Mouse (Mus musculus) activated CD4-positive, CD25-positive, alpha-beta regulatory T cell, adult 4 months (primary cell): ENCODE results near the gene Smap2. TPM values are rescaled to one million over a fixed set of nuclear protein-coding genes. Genes with fewer than 3 reads are reported as not detected.

Experiments
- ATAC-seq: one replicate; pipeline ENCODE4 v1.8.0; 2017
- polyA plus RNA-seq, 2 experiments: library from polyadenylated mRNA; unstranded; fragments of 100-300 nt; shearing (Covaris generic); gene quantifications; one replicate each; pipeline ENCODE4 v1.2.1; 2017

The Smap2 gene
- polyA plus RNA-seq, 2 experiments from 2014 or later, result 32.5 to 39.1 TPM

DNA sequence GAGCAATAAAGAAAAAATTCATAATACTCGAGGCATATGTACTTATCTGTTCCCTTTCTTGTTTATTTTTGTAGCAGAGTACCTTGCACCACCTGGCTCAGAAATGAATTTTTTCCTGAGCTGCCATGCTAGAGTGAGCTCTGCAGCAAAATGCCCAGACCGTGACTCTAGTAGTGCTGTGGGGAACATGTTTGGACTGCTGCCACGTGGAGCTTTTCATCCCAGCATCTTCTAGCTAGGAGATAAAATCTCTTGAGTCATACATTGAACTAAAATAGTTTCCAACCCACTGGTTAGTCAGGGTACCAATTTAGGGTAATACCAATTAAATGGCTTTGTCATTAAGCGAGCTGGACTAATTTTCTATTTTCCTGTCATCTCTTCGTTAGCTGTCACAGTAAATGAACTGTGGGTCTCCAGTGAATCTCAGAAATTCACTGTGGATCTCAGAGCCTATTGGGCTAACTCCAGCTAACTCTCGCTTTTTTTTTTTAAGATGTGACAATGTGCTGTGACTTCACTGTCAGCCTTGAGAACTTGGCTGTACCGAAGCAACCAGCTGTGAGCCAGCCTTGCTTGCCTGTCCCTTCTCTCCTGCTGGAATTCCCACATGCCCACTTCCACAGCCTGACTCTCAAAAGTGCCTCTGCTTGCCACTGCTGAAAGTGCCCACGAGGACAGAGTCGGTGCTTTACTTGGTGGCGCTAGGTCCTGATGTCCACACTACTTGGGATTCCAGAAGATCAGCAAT is 3.2 kb upstream of the Smap2 start:
- no peak for ATAC-seq

DNA sequence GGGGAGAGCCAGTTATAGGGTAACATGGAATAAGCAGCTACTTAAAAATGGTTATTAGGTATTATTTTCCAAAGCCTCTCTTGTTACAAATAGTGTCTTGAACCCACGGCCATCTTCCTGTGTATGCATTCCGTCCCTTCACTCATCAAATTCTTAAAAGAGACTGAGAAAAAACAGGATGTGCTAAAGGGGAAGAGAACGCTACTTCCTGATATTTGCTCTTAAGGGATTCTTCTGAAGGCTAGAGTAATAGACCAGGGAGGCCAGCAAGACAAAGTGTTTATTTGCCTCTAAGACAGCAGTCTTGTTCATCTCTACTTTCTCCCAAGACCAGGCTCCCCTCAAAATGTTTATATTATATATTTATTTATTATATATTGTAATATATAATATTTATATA is 1.2 kb upstream of the Smap2 start:
- ATAC-seq, result no peak

DNA sequence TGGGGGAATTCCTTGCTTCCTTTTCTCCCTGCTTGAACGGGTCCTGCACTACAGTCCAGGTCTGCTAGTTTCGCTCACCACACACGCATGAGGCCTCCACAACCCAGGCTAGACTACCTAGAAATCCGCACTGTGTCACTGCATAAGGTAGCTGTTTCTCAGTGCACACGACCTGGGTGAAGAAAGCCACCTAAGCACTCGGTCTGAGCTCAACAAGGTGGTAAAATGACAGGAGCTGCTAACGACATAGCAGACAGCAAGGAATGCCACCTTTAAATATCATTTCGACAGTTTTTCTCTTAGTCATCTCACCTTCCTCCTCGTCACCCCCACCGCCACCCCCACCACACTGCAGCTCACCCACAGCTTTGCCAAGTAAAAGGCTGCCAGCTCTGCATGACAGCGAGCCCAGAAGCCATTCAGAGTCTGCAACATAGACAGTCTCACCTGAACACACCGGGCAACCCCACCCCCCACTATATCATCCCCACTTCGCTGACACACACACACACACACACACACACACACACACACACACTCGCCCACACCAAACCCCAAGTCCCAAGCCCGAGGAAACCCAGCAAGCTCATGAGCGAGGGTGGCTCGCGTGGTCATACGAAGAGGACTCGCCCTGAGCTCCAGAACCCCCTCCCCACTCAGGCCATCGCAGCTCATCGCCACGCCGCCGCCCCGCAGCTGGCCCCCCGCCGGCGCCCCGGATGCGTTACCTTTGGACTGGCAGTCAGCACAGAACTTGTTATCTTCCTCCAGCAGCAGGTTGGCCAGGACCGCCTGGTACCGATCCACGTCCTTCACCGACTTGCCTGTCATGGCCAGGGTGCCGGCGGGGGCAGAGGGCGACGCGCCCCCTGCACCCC is 787 bp downstream of the Smap2 start:
- peak; percentile 43 for ATAC-seq

DNA sequence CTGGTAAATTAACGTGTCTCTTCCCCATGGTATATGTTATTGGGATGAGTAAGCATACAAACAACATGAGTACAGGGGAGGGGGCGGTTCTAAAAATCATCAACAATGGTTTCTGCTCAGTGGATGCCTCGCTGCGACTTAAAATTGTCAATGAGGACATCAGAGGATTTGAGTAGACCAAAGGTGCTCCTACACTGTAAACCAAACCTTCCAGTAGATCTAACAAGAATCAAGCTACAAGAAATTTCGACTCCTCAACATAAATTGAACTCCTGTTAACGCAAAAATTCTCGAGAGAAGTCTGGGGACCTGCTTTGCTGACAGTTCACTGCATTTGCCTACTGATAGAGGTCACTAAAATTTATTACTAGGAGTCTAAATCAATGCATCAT is 1.8 kb downstream of the Smap2 start:
- no peak for ATAC-seq

DNA sequence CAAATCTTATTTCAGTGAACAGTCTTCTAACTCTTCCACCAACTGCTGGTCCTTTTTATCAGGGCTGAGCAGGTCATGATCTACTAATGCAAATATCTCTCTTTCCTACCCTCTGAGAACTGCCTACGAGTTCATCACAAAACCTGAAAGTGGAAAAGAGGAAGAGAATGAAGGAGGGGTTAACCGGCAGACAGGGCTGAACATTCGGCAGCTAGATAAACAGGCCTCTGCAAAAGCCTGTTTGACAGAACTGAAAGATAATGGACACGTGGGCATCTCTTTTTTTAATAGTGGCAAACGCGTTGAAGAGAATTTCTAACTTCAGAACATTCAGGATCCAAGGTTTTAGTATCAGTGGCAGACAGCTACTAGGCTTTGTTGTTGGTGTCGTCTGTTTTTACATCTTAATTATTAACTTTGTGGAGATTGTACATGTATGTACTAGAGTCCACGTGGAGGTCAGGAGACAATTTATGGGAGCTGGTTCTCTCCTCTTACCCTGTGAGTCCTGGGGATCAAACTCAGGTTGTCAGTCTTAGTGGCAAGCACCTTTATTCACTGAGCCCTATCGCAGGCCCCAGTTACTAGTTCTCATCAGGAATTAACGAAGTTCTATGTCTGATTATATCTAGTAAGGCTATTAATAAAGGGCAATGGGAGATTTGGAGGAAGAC is 2.3 kb downstream of the Smap2 start:
- no peak for ATAC-seq

DNA sequence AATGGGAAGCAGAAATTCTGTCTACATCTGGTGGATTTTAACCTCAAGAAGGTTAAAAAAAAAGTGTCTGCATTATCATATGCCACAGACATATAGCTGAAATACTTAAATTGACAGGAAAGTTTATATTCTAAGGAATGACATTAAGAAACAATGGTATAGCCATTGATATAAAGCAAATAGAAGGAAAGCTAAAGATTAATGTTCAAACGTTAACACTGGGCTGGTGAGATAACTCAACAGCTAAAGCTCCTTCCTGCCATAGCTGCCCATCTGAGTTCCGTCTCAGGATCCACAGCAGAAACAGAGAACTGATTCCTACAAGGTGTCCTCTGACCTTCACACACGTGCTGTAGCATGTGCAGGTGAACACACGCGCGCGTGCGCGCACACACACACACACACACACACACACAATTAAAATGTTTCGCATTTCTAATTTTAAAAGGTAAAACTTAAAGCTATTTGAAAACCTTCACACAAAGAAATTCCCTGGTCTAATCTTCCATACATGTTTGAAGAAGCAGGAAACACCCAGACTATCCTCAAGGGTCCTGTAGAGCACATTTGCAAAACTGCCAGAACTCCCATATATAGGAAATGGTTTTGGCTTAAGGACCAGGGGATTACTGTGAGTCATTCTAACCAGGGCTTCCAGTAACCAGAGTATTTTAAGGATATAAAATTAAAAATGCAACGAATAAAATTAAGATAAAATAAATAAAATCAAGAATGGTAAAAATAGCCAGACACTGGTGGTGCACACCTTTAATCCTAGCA is 6.1 kb downstream of the Smap2 start:
- ATAC-seq, result no peak

DNA sequence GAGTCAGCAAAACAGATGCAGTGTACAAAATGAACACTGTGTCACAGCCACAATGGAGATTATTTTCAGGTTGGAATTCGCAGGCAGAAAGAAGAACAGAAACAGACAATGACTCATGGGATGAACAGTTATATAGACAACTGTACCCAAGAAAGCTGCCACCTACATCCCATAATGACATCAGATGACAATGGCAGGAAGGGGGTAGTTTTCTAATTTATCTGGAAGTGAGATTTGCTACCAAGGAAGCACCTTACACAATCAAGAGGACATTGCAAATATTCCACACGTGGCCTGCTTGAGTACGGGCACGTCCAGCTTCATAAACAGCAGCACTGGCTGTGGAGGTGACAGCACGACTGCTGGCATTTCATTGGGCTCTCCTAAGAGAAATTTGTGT is 7.9 kb downstream of the Smap2 start:
- ATAC-seq, result no peak

DNA sequence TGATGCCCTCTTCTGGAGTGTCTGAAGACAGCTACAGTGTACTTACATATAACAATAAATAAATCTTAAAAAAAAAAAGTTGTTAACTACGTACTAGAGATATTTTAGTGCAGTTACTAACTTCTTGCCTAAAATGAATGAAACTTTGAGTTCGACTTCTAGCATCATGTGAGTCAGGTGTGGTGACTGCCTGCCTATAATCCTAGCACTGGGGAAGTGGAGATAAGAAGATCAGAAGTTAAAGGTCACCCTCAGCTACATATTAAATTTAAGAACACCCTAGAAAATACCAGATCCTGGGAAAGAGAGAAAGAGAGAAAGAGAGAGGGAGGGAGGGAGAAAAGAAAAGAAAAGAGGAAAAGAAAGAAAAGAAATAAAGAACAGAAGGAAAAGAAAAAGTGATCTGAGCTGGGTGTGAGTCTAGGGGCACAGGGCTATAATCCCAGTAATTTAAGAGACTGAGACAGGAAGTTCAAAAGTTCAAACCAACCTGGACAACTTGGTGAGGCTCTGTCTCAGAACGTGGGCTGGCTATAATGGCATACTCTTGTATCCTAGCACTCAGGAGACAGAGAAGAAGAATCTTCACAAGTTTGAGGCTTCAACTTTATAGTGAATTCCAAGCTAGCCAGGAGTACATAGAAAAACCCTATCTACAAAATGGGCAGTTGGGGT is 8.8 kb downstream of the Smap2 start:
- no peak for ATAC-seq

DNA sequence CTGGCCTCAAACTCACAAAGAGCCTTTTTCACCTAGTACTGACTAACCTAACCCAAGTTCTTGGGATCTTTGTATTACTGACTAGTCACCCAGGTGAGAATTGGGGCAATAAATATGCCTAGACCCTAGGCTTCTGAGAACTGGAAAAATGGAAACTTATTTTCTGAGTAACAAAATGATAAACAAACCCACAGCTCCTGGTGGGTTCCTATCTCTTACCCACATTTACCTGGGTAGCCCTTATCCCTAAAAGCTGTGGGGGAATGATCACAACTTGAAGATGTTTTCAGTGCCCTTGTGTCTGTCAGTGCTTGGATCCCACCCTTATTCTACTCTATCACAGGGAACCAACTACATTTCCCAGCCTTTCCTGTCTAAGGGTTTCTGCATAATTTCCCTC is 10.0 kb downstream of the Smap2 start:
- no peak for ATAC-seq

DNA sequence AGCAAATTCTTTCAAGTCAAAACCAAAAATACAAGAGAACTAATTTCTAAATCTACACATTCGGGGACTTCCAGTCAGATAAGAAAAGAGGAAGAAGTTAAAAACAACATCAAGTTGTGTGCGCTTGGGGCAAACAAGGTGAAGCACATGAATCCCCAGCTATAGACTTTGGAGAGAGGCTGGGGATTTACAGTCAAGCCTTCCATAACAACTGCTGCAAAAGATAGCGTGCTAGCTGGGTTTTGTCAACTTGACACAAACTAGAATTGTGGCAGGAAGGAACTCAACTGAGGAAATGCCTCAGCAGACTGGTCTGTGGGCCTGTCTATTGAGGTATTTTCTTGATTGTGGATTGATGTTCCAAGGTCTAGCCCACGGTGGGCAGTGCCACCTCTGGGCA is 12.4 kb downstream of the Smap2 start:
- ATAC-seq, result peak; percentile 56

DNA sequence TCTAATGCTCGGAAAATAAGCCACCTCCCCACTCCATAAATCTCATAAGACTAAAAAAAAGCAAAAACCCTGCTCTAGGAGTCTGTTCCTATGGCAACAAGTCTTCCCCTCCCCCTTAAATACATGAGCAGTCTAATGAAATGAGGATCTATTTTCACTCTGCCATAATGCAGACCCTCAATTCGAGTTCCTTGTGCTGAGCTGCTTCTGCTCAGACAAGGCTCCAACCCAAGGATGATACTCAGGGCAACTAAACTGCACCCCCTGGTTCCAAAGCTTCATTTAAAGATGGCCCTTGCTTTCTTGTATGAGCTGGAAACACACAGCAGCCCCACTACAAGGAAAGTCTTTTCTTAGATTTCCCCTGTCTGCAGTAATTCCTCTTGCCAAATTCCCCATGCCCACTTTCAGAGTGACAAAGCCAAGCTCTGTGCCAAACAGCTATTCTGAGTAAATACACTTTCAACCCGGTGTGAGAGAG is 13.4 kb downstream of the Smap2 start:
- no peak for ATAC-seq

DNA sequence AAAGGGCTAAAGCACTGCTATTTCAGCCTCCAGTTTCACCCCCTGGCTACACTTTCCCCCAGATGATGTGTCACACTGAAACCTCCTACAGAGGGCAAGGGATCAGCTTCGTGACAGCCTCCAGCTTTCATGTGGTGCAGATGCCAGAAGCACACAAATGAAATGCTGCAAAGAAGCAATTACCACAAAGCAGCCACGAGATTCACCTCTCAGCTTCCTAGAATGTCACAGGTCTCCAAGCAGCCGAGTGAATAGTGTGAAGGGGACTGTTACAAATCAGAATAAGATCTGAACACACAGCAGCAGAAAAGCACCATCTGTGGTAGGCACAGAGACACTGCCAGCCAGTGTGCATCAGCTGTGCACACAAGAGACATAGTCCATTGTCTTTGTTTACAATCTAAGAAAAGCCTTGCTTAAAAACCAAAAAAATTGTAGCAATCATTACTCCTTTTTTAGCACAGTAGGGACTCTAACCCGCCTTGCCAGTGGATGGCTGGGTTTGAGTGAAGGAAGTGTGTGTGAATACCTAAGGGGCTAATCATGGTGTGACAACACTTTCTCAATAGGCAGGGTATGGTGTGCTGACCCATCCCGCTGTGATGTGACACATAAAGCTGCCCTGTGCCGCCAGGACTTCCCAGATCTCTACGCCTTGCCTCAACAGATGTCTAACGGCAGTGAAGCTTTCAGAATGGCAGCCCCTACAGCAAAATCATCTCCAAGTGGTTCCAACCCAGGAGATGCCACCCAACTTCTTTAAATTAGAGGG is 14.5 kb downstream of the Smap2 start:
- peak; percentile 63 for ATAC-seq

DNA sequence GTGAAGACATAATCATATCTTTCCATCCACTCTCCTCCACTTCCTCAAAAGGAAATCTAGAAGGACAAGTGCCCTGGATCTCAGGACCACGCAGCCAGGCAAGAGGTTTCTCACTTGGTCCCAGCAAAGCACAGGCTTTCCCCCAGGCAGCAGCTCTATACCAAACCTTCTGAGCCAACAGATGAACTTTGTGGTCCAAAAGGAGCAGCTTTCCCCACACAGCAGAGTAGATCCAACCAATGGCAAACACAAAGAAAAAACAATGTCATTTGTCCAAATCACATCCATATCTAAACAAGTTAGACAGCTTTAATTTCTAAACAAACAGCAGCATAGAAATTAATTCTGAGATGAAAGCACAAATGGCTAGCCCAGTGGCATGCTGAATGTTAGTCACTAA is 15.4 kb downstream of the Smap2 start:
- no peak for ATAC-seq

DNA sequence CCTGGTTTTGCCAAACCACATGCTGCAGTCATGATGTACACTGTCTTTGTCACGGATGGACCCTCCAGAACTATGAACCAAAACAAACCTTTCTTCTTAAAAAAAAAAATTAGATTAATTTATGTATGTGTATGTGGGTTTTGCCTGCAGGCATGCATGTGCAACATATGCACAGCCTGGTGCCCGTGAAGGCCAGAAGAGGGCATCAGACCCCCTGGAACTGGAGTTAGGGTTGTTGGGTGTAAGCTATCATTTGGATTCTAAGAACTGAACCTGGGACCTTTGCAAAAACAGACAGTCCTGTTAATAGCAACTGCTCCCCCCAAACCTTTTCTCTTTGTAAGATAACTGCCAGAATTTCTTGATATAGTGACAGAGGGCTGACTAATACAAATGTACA is 16.0 kb downstream of the Smap2 start:
- ATAC-seq, result no peak

DNA sequence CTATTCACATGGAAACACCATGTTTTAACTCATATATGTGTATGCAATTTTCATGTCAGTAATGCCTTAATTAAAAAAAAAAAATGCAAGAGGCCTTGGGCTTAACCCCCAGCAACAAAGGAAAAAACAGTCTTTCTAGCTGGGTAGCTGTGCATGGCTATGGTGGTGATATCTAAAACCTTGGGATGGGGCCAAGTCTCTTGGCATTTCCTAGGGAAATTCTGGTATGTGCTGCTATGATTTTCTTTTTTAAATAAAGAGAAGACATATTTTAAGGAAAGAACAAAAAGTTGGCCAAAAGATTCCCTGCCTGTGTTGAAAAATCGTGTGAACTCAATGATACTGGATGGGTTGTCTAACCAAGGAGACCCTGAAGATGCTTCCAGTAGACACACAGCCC is 21.1 kb downstream of the Smap2 start:
- no peak for ATAC-seq

DNA sequence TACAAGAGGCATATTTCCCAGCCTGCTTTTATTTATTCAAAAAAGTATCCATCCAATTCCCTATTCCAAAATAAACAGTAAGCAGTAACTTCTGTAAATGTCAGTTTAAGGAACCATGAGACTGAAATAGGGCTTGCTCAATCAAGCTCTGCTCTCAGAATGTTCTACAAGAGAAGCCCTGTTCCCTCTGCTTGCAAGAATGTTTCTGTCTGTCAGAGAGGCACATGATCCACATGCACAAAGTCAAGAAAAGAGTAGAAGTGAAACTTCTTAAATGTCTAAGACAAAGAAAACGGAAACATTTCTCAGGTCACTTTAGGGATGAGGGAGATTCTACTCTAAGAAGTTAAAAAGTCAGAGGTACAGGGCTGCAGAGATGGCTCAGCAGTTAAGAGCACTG is 24.0 kb downstream of the Smap2 start:
- ATAC-seq, result no peak

DNA sequence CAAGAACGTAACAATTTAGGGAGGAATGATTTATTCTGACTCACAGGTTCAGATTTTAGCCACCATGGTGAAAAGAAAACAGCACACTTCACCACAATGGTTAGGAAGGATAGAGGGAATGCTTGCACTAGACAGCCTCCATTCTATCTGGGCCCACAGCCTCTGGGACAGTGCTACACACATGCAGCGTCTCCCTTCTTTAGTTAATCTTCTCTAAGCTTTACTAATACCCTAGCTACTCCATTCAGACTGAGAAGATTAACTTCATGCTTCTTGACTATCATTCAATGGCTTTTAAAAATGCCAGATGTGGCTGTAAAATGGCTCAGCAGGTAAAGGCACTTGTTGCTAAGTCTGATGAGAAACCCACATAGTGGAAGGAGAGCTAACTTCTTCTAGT is 24.8 kb downstream of the Smap2 start:
- no peak for ATAC-seq

DNA sequence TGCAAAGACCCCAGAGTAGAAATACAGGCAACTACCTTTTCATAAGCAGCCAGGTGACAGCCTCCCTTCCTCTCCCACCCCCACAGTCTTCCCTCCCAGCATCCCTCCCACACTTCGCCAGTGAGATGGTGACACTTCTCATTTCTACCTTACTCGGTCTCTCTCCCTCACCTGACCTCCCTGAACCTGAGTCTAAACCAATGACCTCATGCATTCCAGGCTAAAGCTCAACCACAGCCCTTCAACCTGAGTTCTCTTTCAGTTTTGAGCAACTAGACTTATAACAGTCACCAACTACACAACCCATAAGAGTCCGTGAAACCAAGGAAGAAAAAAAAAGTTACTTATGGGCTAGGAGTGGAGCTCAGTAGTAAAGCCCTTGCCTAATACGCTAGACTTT is 29.7 kb downstream of the Smap2 start:
- no peak for ATAC-seq

DNA sequence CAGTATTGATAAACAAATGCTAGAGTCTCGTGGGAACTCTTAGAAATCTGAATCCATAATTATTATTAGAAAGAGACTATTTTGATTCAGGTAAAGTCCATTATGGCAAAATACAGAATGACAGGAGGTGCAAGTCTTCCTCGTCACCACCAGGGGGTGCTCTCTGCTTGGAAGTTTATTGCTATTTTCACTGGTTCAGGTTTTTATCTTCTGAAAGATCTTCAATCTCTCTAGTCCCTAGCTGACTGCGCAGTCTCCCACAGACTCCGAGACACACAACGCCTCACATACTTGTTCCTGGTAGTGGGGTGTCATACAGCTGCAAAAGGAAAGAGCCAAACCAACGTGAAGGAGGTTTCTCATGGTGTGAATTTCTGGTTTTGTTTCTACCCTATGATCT is 30.6 kb downstream of the Smap2 start:
- ATAC-seq, result peak; percentile 88

DNA sequence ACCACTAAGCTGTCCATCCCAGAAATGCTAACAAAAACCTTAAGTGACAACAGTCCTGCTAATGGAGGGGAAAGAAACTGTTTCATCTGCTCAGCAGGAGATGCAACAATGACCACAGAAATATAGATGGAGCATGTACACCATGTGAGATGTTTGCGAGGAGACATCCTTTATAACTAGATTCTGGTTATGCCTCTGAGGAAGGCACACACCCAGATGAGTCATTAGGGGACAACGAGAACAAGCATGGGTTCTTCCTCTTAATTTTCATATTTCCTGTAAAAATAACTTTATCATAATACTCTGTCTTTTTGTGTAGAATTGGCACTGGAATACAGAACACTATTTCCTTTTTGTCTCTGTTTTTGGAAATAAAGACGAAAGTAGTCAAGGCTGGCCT is 38.8 kb downstream of the Smap2 start:
- ATAC-seq, result peak; percentile 51

DNA sequence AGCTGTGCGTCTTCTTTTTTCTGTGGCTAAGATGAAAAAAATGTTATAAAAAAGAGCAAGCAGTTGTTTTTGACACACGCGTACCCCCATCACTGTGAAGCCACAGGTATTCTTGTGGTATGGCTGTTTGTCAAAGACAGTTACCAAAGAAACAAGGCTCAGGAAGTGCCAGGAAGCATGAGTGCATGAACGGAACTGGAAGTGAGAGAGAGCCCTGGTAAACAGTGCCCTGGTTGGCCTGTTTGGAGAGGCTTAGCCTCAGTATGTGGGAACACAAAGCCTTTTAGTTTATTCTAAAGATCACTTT is 41.7 kb downstream of the Smap2 start:
- peak; percentile 81 for ATAC-seq
